Mouse (Mus musculus): ENCODE measurements around the gene Naa20. TPM values are rescaled to one million over a fixed set of nuclear protein-coding genes. Genes with fewer than 3 reads are reported as not detected.

The Naa20 gene
- polyA plus RNA-seq, 1 experiment from 2014 or later, result 213 TPM

DNA sequence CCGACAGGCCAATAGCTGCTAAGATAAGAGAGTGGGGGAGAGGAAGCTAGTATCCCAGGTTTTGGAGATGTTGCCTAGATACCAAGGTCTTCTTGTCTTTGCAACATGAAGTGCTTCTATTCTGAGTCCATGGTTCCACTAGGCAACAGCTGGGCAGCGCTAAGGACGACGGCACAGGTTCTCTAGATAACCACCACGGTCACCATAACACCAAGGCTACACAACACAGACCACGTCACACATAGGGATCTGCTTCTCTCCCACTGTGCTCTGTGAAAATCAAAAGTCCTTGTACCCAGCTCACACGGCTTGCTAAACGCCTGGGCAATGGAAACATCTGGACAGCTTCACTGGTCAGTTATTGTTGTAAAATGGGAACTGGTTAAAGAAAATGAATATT is 35.1 kb downstream of the Naa20 start:
- peak; percentile 28; the same call in 1 of the 2 replicates for ATAC-seq (replicated peaks; ENCODE audit: extremely low read depth, insufficient read depth, low FRiP score)
- H3K27ac ChIP-seq (ENCODE audit: low read length), result no peak overlapping the region; the same call in 1 of the 2 replicates
- WGBS, result 46% methylated on average over 8 of the region's 8 CpGs
- H3K9ac ChIP-seq (ENCODE audit: low read length), result no peak overlapping the region
- H3K4me1 ChIP-seq (ENCODE audit: control insufficient read depth, insufficient read depth, low read length), result peaks cover 10% of the 10 kb centered on the region
- peak overlapping the region; percentile 5; the same call in 1 of the 2 replicates for H3K4me3 ChIP-seq (ENCODE audit: low read length)
- H3K9me3 ChIP-seq (replicated peaks; ENCODE audit: control insufficient read depth, low read length), result no peaks in the 10 kb centered on the region
- no peaks in the 10 kb centered on the region for H3K27me3 ChIP-seq (ENCODE audit: control insufficient read depth, insufficient read depth, low read length)
- peak overlapping the region; percentile 40 for H3K4me2 ChIP-seq (ENCODE audit: low read depth, low read length)
- no peaks in the 10 kb centered on the region for H3K36me3 ChIP-seq (ENCODE audit: control insufficient read depth, insufficient read depth)

DNA sequence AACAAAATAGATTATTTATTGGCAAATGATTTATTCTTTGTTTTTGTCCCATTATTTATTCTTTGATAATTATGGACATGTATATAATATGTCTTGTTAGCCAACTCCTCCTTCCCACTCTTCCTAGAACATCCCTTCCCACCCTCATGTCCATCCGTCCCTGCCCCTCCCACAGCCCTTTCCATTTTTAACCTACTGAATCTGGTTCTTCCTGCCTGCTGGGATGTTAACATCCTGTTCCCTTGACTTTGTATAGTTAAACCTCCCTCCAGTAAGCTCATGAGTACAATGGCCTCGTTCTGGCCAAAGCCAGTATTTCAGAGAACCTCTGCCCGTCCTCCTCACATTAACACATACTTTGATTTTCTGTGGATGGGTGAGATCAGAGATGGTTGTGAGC is 39.5 kb downstream of the Naa20 start:
- Histone ChIP-seq H3K9me3 (replicated peaks; ENCODE audit: control insufficient read depth, low read length) (no peaks in the 10 kb centered on the region), H3K27me3 (ENCODE audit: control insufficient read depth, insufficient read depth, low read length) (no peaks in the 10 kb centered on the region), H3K4me2 (ENCODE audit: low read depth, low read length) (no peak overlapping the region), H3K27ac (ENCODE audit: low read length) (no peak overlapping the region), H3K9ac (ENCODE audit: low read length) (no peak overlapping the region), H3K4me3 (ENCODE audit: low read length) (no peak overlapping the region), H3K4me1 (ENCODE audit: control insufficient read depth, insufficient read depth, low read length) (peaks cover 2% of the 10 kb centered on the region; the same call in 1 of the 2 replicates), H3K36me3 (ENCODE audit: control insufficient read depth, insufficient read depth) (no peaks in the 10 kb centered on the region)
- no peak for ATAC-seq (replicated peaks; ENCODE audit: extremely low read depth, insufficient read depth, low FRiP score)
- WGBS, result 47% methylated on average over 3 of the region's 3 CpGs

DNA sequence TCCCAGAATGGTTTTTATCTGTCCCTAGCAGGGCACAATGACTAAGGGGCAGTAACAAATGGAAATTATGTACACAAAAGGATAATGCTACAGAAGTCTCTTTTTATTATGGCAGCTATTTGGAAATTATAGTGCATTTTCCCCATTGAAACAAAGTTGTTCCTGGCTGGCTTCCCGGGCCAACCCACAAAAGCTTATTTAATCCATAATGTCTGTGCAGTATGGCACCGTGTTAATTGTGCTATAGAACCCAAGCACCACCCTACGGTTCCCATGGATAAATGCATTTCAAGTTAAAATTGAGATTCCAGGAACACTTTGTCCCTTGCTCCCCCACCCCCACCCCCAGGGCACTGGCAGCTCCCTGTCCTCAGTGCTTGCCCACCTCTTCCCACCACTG is 42.4 kb downstream of the Naa20 start:
- Histone ChIP-seq H3K4me1 (ENCODE audit: control insufficient read depth, insufficient read depth, low read length) (no peaks in the 10 kb centered on the region), H3K36me3 (ENCODE audit: control insufficient read depth, insufficient read depth) (no peaks in the 10 kb centered on the region), H3K4me3 (ENCODE audit: low read length) (no peak overlapping the region), H3K27ac (ENCODE audit: low read length) (no peak overlapping the region), H3K9me3 (replicated peaks; ENCODE audit: control insufficient read depth, low read length) (no peaks in the 10 kb centered on the region), H3K4me2 (ENCODE audit: low read depth, low read length) (no peak overlapping the region), H3K27me3 (ENCODE audit: control insufficient read depth, insufficient read depth, low read length) (no peaks in the 10 kb centered on the region), H3K9ac (ENCODE audit: low read length) (no peak overlapping the region)
- ATAC-seq (replicated peaks; ENCODE audit: extremely low read depth, insufficient read depth, low FRiP score), result no peak
- 85% methylated on average over 3 of the region's 3 CpGs for WGBS

DNA sequence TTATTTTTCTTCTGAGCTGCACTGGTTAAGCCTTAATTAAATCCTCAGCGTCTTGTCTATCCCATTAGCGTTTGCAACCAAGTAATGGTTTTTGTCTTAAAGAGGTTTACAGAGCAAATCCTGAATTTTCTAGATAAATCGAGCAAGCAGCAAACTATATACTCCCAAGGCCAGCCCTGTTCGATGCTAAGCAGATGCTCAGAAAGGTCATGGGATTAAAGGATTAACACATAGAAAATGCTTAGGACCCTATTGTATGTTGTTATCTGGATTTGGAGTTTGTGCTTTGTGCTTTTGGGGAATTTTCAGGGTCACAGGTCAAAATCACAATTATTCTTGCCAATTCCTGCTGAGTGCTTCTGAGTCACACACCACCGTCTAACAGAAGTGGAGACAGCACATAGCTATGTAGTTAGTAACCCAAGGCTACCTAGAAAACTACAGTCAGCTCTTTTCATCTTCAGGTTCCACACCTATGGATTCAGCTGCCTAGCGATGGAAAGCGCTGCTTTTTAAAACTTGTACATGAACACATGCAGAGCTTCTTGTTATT is 46.6 kb downstream of the Naa20 start:
- Histone ChIP-seq H3K4me1 (ENCODE audit: control insufficient read depth, insufficient read depth, low read length) (no peaks in the 10 kb centered on the region), H3K4me3 (ENCODE audit: low read length) (no peak overlapping the region), H3K4me2 (ENCODE audit: low read depth, low read length) (no peak overlapping the region), H3K9me3 (replicated peaks; ENCODE audit: control insufficient read depth, low read length) (no peaks in the 10 kb centered on the region), H3K27ac (ENCODE audit: low read length) (no peak overlapping the region), H3K9ac (ENCODE audit: low read length) (no peak overlapping the region), H3K36me3 (ENCODE audit: control insufficient read depth, insufficient read depth) (no peaks in the 10 kb centered on the region), H3K27me3 (ENCODE audit: control insufficient read depth, insufficient read depth, low read length) (no peaks in the 10 kb centered on the region)
- 72% methylated on average over 7 of the region's 7 CpGs for WGBS
- no peak for ATAC-seq (replicated peaks; ENCODE audit: extremely low read depth, insufficient read depth, low FRiP score)

DNA sequence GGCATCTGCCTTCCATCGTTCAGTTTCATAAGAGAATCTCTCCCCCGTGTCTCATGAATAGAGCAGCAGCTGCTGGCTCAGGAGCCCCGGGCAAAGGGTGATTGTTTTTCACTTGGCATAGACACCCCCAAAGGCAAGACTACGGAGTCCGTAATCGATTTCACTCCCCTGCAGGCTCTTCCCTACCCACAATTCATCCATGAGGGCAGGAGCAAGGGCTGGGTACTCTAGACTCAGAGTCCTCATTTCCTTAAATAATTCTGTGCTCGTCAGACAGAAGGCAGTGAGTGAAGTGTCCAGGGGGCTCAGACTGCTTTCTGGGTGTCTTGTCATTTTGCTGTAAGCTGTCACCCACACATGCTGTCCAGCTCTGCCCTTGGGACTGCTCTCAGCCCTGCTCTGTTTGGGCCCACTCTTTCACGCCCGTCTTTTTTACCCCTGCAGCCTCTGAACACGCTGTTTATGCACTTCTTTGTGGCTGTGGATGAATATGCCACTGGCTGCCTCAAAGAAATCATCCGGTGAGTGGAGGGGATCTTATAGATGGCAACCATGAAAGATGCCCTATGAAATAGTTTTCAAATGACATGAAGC is 47.7 kb downstream of the Naa20 start:
- H3K27ac ChIP-seq (ENCODE audit: low read length), result no peak overlapping the region
- no peak overlapping the region for H3K4me2 ChIP-seq (ENCODE audit: low read depth, low read length)
- no peak for ATAC-seq (replicated peaks; ENCODE audit: extremely low read depth, insufficient read depth, low FRiP score)
- H3K9me3 ChIP-seq (replicated peaks; ENCODE audit: control insufficient read depth, low read length), result no peaks in the 10 kb centered on the region
- H3K4me1 ChIP-seq (ENCODE audit: control insufficient read depth, insufficient read depth, low read length), result no peaks in the 10 kb centered on the region
- no peak overlapping the region for H3K4me3 ChIP-seq (ENCODE audit: low read length)
- H3K27me3 ChIP-seq (ENCODE audit: control insufficient read depth, insufficient read depth, low read length), result no peaks in the 10 kb centered on the region
- WGBS, result 57% methylated on average over 11 of the region's 11 CpGs
- H3K9ac ChIP-seq (ENCODE audit: low read length), result no peak overlapping the region
- no peaks in the 10 kb centered on the region for H3K36me3 ChIP-seq (ENCODE audit: control insufficient read depth, insufficient read depth)

DNA sequence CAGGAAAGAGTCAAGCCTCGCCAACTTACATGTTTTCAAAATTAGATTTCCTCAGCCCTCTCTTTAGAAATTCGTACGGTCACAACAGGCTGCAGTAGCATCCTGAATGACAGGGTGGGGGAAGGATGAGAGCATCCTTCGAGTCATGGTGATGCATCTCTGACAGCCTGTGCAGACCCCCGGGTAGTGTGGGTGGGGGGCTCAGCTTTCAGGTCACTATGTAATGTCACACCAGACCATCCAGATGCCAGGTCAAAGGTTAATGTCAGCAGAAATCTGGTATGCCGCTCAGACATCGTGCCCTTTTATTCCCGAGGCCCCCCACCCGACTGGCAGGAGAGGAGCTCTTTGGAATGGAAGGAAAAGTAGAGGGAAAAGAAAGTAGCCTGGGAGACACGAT is 48.3 kb downstream of the Naa20 start:
- no peaks in the 10 kb centered on the region for H3K9me3 ChIP-seq (replicated peaks; ENCODE audit: control insufficient read depth, low read length)
- H3K4me1 ChIP-seq (ENCODE audit: control insufficient read depth, insufficient read depth, low read length), result no peaks in the 10 kb centered on the region
- no peaks in the 10 kb centered on the region for H3K27me3 ChIP-seq (ENCODE audit: control insufficient read depth, insufficient read depth, low read length)
- H3K4me3 ChIP-seq (ENCODE audit: low read length), result no peak overlapping the region
- H3K4me2 ChIP-seq (ENCODE audit: low read depth, low read length), result no peak overlapping the region
- no peak for ATAC-seq (replicated peaks; ENCODE audit: extremely low read depth, insufficient read depth, low FRiP score)
- no peak overlapping the region for H3K27ac ChIP-seq (ENCODE audit: low read length)
- H3K9ac ChIP-seq (ENCODE audit: low read length), result no peak overlapping the region
- 51% methylated on average over 10 of the region's 10 CpGs for WGBS
- H3K36me3 ChIP-seq (ENCODE audit: control insufficient read depth, insufficient read depth), result no peaks in the 10 kb centered on the region

DNA sequence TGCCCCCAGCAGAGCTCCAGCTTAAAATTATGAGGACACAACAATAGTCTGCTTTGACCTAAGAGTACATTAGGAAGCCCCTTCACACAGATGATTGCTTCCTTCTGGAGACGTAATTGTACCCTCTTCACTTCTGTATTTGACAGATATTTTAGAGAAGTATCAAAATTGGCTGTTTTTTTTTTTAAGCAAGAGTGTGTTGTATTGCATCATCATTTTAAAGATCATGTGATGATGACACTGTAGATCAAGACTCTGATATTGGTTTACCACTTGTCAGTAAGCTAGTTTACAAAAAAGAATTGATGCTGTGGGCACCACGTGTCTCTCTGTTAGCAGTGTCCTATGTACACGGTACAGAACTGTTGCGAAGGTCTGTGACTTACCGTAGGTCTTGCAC is 50.8 kb downstream of the Naa20 start:
- no peak for ATAC-seq (replicated peaks; ENCODE audit: extremely low read depth, insufficient read depth, low FRiP score)
- Histone ChIP-seq H3K36me3 (ENCODE audit: control insufficient read depth, insufficient read depth) (no peaks in the 10 kb centered on the region), H3K9me3 (replicated peaks; ENCODE audit: control insufficient read depth, low read length) (no peaks in the 10 kb centered on the region), H3K4me3 (ENCODE audit: low read length) (no peak overlapping the region), H3K27me3 (ENCODE audit: control insufficient read depth, insufficient read depth, low read length) (no peaks in the 10 kb centered on the region), H3K27ac (ENCODE audit: low read length) (no peak overlapping the region), H3K9ac (ENCODE audit: low read length) (no peak overlapping the region), H3K4me2 (ENCODE audit: low read depth, low read length) (no peak overlapping the region), H3K4me1 (ENCODE audit: control insufficient read depth, insufficient read depth, low read length) (no peaks in the 10 kb centered on the region)
- 83% methylated on average over 5 of the region's 5 CpGs for WGBS

DNA sequence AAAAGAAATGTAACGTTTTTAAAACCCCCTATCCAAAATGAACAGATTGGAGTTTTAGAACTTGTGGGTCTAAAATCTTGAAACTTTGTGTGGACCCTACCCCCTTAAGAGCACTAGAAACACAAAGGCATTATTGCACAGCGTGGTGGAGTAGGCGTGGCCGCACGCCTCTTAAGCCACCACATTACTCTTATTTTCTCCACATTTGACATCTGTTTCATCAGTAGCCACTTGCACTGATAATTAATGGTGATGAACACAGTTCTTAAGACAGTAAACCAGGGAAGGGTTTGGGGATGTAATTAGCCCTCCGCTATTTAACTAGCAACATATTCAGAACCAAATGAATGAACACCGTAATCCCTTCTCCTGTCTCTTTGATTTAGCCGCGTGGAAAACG is 53.9 kb downstream of the Naa20 start:
- no peaks in the 10 kb centered on the region for H3K9me3 ChIP-seq (replicated peaks; ENCODE audit: control insufficient read depth, low read length)
- H3K27ac ChIP-seq (ENCODE audit: low read length), result no peak overlapping the region
- 77% methylated on average over 10 of the region's 10 CpGs for WGBS
- H3K27me3 ChIP-seq (ENCODE audit: control insufficient read depth, insufficient read depth, low read length), result no peaks in the 10 kb centered on the region
- no peak overlapping the region for H3K4me2 ChIP-seq (ENCODE audit: low read depth, low read length)
- no peak for ATAC-seq (replicated peaks; ENCODE audit: extremely low read depth, insufficient read depth, low FRiP score)
- H3K4me1 ChIP-seq (ENCODE audit: control insufficient read depth, insufficient read depth, low read length), result no peaks in the 10 kb centered on the region
- H3K4me3 ChIP-seq (ENCODE audit: low read length), result no peak overlapping the region
- H3K36me3 ChIP-seq (ENCODE audit: control insufficient read depth, insufficient read depth), result no peaks in the 10 kb centered on the region
- H3K9ac ChIP-seq (ENCODE audit: low read length), result no peak overlapping the region

DNA sequence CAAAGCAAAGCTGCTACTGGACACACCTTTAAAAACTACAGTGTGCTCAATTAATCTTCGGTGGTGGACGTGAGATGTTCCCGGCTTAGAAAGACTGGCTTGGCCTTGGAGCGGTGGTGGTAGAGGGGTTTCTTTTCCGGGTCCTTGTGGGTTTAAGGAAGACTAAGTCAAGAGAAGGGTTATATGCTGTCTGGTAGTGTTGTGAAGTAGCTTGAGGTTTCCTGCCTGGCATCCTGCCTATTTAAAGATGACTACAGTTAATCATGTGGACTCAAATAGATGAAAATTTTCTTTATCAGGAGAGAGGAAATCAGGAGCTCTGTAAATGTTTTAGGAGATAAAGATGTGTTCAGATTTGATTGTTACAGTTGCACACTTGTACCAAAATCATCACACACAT is 54.4 kb downstream of the Naa20 start:
- Histone ChIP-seq H3K4me1 (ENCODE audit: control insufficient read depth, insufficient read depth, low read length) (no peaks in the 10 kb centered on the region), H3K4me3 (ENCODE audit: low read length) (no peak overlapping the region), H3K36me3 (ENCODE audit: control insufficient read depth, insufficient read depth) (no peaks in the 10 kb centered on the region), H3K9me3 (replicated peaks; ENCODE audit: control insufficient read depth, low read length) (no peaks in the 10 kb centered on the region), H3K9ac (ENCODE audit: low read length) (no peak overlapping the region), H3K27me3 (ENCODE audit: control insufficient read depth, insufficient read depth, low read length) (no peaks in the 10 kb centered on the region), H3K27ac (ENCODE audit: low read length) (no peak overlapping the region), H3K4me2 (ENCODE audit: low read depth, low read length) (no peak overlapping the region)
- ATAC-seq (replicated peaks; ENCODE audit: extremely low read depth, insufficient read depth, low FRiP score), result no peak
- 77% methylated on average over 5 of the region's 5 CpGs for WGBS
